Mouse (Mus musculus) telencephalon, adult 2 months (tissue): ENCODE results near the gene Mrtfa.

Experiments
- DNase-seq: peaks from one replicate; pipeline ENCODE4 v3.0.0-alpha.2; 2011; ENCODE audit warnings: low read depth, low spot score

Gene Mrtfa

DNA sequence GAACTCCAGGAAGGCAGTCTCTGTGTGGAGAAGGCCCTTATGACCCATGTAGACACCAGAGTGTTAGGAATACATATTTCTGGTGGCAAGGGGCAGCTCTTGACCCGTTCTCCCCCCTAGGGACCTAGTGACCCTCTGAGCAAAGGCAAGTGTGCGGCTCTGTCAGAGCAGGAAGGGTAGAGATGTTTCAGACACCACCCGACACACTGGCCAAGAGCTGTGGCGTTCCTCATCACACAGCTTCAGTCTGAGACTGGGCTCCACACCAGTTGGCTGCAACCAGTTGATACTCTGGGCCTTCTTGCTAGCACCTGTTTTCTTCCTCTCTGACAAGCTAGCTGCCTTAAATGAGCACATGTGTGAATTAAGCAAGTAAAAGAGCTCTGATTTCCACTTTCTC, 158.9 kb downstream of the Mrtfa start:
- no peak for DNase-seq

DNA sequence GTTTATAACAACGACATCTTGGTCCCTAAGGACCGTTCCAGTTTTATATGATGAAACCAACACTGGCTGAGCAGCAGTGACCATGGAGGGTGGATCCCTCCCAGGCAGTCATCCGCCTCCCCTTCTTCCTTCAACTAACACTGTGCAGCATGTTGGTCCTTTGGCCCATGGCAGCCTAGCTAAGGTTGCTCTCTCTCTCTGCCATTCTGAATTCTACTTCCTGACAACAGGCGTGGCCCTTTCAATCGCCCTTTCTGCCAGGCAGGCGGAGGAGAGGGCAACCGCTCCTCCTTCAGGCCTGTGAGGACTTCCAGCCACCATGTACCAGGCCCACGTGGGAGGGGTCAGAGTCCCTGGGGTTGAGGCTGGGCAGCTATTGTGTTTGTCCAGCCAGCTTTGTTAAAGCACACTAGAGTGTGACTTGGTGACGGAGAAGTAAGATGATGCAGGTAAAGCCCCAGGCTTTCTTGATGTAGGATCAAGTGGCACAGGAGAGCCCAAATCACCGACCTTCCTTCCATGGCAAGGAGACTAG, 159.6 kb downstream of the Mrtfa start:
- no peak for DNase-seq

DNA sequence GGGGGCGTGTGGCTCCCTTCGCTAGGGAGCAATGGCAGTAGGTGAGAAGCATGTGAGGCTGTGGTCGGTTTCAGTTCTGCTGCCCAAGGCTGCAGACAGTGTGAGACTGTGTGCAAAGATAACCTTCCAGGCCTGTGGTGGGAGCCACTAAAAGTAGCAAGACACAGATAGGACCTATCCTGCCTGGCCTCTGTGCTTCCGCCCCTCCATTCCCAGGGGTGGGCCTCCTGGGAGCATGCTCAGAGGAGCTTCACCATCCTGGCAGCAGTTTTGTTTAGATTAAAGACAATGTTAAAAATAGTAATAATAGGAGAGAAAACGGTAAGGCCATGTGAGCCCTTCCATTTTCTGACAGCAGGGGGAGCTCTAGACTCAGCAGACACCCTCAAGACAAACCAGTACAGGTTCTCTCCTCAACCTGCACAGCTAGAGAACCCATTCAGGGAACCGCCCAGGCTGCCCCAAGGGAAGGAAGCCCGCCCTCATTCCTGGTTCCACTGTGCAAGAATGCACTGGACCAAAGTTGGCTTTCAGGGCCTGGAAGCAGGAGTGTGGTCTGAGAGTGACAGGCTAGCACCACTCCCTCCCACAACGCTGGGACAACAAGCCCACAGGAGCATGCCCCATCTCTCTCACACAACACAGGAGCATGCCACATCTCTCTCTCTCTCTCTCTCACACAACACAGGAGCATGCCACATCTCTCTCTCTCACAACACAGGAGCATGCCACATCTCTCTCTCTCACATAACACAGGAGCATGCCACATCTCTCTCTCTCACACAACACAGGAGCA, 163.0 kb downstream of the Mrtfa start:
- DNase-seq, result peak; percentile 64

DNA sequence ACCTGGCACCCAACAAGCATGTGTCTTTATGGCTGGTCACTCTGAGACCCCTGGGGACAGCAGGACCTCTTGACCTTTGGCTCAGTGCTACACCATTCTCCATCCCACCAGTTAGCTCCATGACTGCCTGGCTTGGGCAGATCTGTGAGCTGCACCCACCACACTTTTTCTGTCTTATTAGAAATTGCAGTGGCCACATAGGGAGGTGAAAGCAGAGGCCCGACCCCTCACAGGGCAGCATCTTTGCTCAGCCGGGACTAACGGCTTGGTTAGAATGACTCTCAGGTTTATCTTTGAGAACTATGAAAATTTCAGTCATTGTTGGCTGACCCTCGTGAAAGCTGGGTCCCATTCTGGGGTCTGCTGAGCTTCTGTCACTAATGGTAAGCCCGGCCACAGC, 163.7 kb downstream of the Mrtfa start:
- DNase-seq, result no peak

GRCm38 (mm10) chr15:81023842-81024241, 166.7 kb downstream of the Mrtfa start:
- peak; percentile 58 for DNase-seq

- no peak for DNase-seq
Observed at GRCm38 (mm10) chr15:81022437-81022836, 168.1 kb downstream of the Mrtfa start.

- no peak for DNase-seq
Observed at GRCm38 (mm10) chr15:81021377-81021776, 169.2 kb downstream of the Mrtfa start.

DNA sequence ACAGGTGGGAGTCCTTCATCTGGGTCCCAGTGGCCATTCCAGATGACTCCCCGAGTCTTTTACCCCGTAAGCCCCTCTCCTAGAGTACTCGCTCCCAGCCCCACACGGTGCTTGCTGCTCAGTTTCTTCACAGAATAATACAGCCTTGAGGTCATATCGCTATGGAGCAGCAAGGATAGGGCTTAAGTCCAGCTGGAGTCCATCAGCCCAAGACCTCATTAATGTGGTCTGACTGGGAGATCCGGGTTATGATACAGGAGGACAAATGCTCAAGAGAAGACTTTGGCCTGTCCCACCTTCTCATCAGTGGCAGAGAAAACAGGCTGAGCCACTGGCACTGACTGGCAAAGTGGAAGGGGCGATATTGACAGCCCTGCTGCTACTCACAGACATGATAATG, 173.2 kb downstream of the Mrtfa start:
- DNase-seq, result no peak

DNA sequence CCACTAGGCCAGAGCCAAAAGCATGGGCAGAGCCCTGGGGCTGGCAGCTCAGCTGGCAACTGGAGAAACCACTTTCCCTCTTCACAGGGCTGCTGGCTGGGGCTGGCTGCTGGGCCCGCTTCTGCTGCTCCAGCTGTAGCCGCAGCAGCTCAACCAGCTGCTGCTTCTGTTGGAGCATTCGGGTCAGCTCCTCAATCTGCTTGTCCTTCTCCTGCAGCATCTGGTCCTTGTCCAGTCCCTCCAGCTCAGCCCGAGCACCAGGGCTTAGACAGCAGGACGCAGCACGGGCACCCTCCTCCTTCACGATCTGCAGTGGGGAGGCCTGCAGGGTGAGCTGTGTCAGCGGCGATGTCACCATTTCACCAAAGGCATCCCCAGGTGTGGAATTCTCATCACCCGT, 174.1 kb downstream of the Mrtfa start:
- no peak for DNase-seq

DNA sequence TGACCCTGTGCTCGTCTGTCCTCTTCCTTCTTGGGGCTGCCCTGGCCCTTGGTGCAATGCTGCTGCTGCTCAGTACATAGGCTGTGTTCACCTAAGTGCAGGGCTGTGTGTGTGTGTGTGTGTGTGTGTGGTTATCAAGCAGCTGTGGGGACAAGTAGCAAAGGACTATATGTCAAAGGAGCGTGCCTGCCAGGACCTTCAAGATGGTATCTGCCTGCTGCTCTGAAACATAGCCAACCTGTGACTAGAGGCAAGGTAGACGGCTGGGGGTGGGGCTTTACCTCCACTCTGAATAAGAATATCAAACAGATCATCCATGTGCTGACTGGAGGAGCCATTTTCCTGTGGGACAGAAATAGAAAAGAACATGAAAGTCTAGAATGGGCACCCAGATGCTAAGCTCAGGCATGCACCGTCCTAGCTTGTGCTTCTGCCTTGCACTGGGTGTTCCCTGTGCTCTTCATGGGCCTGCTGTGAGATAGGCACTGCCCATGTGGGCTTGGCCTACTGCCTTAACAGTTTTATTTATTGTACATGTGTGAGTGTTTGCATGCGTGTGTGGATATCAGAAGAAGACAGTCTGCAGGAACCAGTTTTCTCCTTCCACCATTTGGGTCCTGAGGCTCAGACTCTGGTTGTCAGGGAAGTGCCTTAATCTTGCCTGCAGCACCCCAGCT, 175.4 kb downstream of the Mrtfa start:
- DNase-seq, result no peak

- DNase-seq, result no peak
Observed at GRCm38 (mm10) chr15:81013186-81013585, 177.4 kb downstream of the Mrtfa start.

DNA sequence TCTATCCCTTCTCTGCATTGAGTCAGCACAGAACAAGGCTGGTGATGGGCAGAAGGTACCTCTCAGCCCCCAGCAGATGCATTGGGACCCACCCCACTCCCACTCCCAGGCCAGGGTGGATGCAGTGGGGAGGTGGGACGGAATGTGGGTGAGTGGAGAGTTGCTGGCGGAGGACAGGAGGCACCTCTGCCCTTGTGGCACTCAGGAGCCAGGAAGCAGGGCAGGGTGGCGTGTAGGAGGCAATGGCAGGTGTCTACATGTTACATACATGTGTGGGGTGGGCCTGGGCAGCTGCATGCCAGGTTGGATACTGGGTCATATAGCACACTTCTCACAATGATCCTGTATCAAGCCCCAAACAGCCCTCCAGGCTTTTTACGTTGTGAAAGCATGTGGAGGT, 178.2 kb downstream of the Mrtfa start:
- DNase-seq, result no peak

GRCm38 (mm10) chr15:81011523-81011922, 179.0 kb downstream of the Mrtfa start:
- no peak for DNase-seq

- no peak for DNase-seq
Observed at GRCm38 (mm10) chr15:81010114-81010513, 180.4 kb downstream of the Mrtfa start.

DNA sequence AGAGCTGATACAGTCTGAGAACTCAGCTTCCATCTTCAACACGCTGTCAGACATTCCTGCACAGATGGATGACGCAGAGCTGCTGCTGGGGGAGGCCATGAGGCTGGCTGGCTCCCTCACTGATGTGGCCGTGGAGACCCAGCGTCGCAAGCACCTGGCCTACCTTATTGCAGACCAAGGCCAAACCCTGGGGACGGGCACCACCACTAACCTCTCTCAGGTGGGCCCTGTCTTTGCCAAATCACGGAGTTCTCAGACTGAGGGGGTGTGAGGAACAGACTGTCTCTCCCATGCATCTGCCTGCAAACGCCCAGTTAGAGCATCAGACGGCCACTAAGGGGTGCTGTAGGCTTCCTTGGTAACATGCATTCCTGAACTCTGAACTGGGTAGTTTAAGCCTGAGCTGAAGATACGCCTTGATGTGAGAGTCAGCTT, 181.9 kb downstream of the Mrtfa start:
- DNase-seq, result peak; percentile 50

- DNase-seq, result no peak
Observed at GRCm38 (mm10) chr15:81007905-81008304, 182.7 kb downstream of the Mrtfa start.

DNA sequence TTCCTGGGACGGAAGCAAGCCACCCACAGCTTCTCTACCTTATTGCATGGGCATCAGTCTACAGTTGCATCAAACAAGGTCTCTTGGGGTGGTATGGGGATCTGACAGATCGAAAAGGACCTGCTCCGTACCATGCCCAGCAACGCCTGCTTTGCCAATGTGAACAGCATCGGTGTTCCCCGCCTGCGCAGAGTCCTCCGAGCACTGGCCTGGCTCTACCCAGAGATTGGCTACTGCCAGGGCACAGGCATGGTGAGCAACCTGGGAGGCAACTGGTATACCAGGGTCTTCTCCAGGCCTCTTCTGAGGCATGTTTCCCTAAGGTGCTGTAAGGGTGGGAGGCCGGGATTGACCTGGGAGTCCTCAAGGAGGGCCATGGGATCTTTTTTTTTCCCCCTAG, 183.2 kb downstream of the Mrtfa start:
- DNase-seq, result no peak

GRCm38 (mm10) chr15:81006127-81006735, 184.3 kb downstream of the Mrtfa start:
- no peak for DNase-seq

- no peak for DNase-seq
Observed at GRCm38 (mm10) chr15:81000419-81001138, 190.0 kb downstream of the Mrtfa start.

DNA sequence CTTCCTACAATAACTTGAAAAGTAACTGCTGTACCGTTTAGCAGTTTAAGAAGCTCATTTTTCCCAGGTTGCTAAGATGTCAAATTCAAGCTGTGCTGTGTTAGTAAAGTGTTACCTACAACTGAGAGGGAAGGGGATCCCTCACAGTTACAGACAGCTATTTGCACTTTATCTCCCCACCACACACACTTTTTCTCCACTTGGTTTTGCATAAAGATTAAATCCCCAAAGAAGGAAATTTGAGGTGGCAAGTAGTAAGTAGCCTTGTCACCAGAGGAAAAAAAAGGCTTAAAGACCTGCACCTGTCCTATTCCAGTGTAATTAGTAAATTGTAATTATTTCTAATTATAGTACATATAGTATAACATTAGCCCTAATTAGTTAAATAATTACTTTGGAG, 193.5 kb downstream of the Mrtfa start:
- DNase-seq, result no peak

- DNase-seq, result no peak
Observed at GRCm38 (mm10) chr15:80996090-80996835, 194.3 kb downstream of the Mrtfa start.
